Comparison of ENCODE assay signal across 9 mouse cellular contexts in genomic region chr4:145155956-145156355, GRCm38 (mm10). TPM values are rescaled to one million over a fixed set of nuclear protein-coding genes. Genes with fewer than 3 reads are reported as not detected.
DNase-seq lines count a peak whose midpoint lies in the region; ATAC-seq and TF ChIP-seq lines count a peak whose summit lies in the region.
"Had no signal": no experiment of that assay in that cellular context is flagged by ENCODE, and none has a peak within 500 bp of the region (broad histone marks: within the 10 kb centered on the region; RNA-seq: fewer than 3 reads in every experiment).

No protein-coding gene starts in this region.

- peak; percentile 49 to 78 for DNase-seq in heart, adult 18-20 months
- no peak for DNase-seq in heart, embryonic 10.5 days (ENCODE audit: low spot score)
- DNase-seq in hindbrain, embryonic 14.5 days (ENCODE audit: low spot score): peak; percentile 67
- peak; percentile 38 to 49 for DNase-seq in layer of hippocampus, postnatal 36 days
- peak; percentile 33 to 64 for DNase-seq in lung, postnatal 4 days
- DNase-seq in right cerebral cortex, adult 2 months (ENCODE audit: low spot score in 2 of 2): peak; percentile 56 to 65

- no peaks in the 10 kb centered on the region for H3K27me3 ChIP-seq in heart, embryonic 10.5 days (ENCODE audit: insufficient read depth, poor library complexity, severe bottlenecking)
- H3K27me3 ChIP-seq in hindbrain, embryonic 14.5 days (ENCODE audit: control insufficient read depth, insufficient read depth, low read length): no peaks in the 10 kb centered on the region
- H3K27me3 ChIP-seq: megakaryocyte, embryonic 14.5 days had no signal

- TF ChIP-seq POLR2A in bone marrow, adult 2 months (IDR thresholded peaks at IDR 0.05; ENCODE audit: borderline replicate concordance, control insufficient read depth, low read depth, low read length): no peak
- TF ChIP-seq POLR2A in embryonic fibroblast, embryonic 13.5 days (IDR thresholded peaks at IDR 0.05; ENCODE audit: low read depth, low read length): no peak

- no peak overlapping the region for H3K27ac ChIP-seq in heart, embryonic 10.5 days
- H3K27ac ChIP-seq in bone marrow, adult 2 months (ENCODE audit: control insufficient read depth, insufficient read depth, low read depth, low read length, poor library complexity): no peak overlapping the region
- no peak overlapping the region for H3K27ac ChIP-seq in embryonic fibroblast, embryonic 13.5 days (ENCODE audit: insufficient read depth, low read length)
- no peak overlapping the region for H3K27ac ChIP-seq in hindbrain, embryonic 14.5 days

- peak; percentile 98 for TF ChIP-seq CTCF in bone marrow, adult 2 months (IDR thresholded peaks at IDR 0.05; ENCODE audit: control insufficient read depth, insufficient read depth, low read length)
- TF ChIP-seq CTCF in embryonic fibroblast, embryonic 13.5 days (IDR thresholded peaks at IDR 0.05; ENCODE audit: borderline replicate concordance, insufficient read depth, low read length): peak; percentile 94

- H3K4me2 ChIP-seq in hindbrain, embryonic 14.5 days (replicated peaks): no peak overlapping the region

- peaks cover 84% of the 10 kb centered on the region for H3K36me3 ChIP-seq in heart, embryonic 10.5 days
- H3K36me3 ChIP-seq in hindbrain, embryonic 14.5 days (replicated peaks; ENCODE audit: control insufficient read depth, insufficient read depth): peaks cover 96% of the 10 kb centered on the region

- H3K9me3 ChIP-seq in heart, embryonic 10.5 days: no peaks in the 10 kb centered on the region
- 0 out of 2 replicates have a peak, but pooled peaks cover 7% of the 10 kb centered on the region for H3K9me3 ChIP-seq in hindbrain, embryonic 14.5 days (ENCODE audit: control insufficient read depth, low read length)
- H3K9me3 ChIP-seq: megakaryocyte, embryonic 14.5 days had no signal

- no peak overlapping the region for H3K9ac ChIP-seq in hindbrain, embryonic 14.5 days

- 49% methylated on average over 8 of the region's 8 CpGs for WGBS in heart, embryonic 10.5 days
- 47% methylated on average over 8 of the region's 8 CpGs for WGBS in bone marrow, adult 2 months
- 46% methylated on average over 8 of the region's 8 CpGs for WGBS in hindbrain, embryonic 14.5 days

- no peak overlapping the region for H3K4me3 ChIP-seq in heart, embryonic 10.5 days
- H3K4me3 ChIP-seq in bone marrow, adult 2 months (replicated peaks; ENCODE audit: control insufficient read depth, low read depth, low read length): no peak overlapping the region
- H3K4me3 ChIP-seq in embryonic fibroblast, embryonic 13.5 days (ENCODE audit: insufficient read depth, low read length): no peak overlapping the region
- no peak overlapping the region for H3K4me3 ChIP-seq in hindbrain, embryonic 14.5 days (replicated peaks; ENCODE audit: low read length)

- peak; percentile 31; the same call in 1 of the 2 replicates for ATAC-seq in hindbrain, embryonic 14.5 days (ENCODE audit: low FRiP score)

- H3K4me1 ChIP-seq in heart, embryonic 10.5 days: no peaks in the 10 kb centered on the region
- no peaks in the 10 kb centered on the region for H3K4me1 ChIP-seq in bone marrow, adult 2 months (ENCODE audit: control insufficient read depth, insufficient read depth, low read length)
- no peaks in the 10 kb centered on the region for H3K4me1 ChIP-seq in embryonic fibroblast, embryonic 13.5 days (ENCODE audit: control insufficient read depth, insufficient read depth, low read length)
- no peaks in the 10 kb centered on the region for H3K4me1 ChIP-seq in hindbrain, embryonic 14.5 days (replicated peaks; ENCODE audit: control insufficient read depth, insufficient read depth, low read length)

RNA-seq across cellular contexts. Expression of gene Vps13d, which starts 38.8 kb away (rescaled TPM):
- 10 to 100 TPM; 75.5 to 76.4 TPM for total RNA-seq in heart, adult 18-20 months (2021)
- polyA plus RNA-seq in heart, embryonic 10.5 days (2016; fragmentation: Nextera tagmentation; extraction: Ambion mirVana): 6.3 and 6.4 TPM in 2 replicates
- 18.2 and 35.3 TPM in 2 replicates for polyA plus RNA-seq in bone marrow, adult 2 months (2011; ENCODE audit: insufficient read depth, insufficient read length, low replicate concordance, missing spikeins)
- polyA plus RNA-seq in embryonic fibroblast, embryonic 13.5 days (2011; ENCODE audit: insufficient read length, low read depth, missing spikeins): 19.4 and 28.9 TPM in 2 replicates
- polyA plus RNA-seq in hindbrain, embryonic 14.5 days (2014; fragmentation: Nextera tagmentation; extraction: Ambion mirVana): 12.1 and 12.7 TPM in 2 replicates
- total RNA-seq in layer of hippocampus, postnatal 36 days (2021): 10 to 100 TPM; 66.2 to 71.8 TPM
